Mouse (Mus musculus) ES-E14 (cell line): ENCODE data around the gene Lrrc73.

ENCODE experiments used
- CHD2 ChIP-seq: IDR thresholded peaks from 2 replicates; pipeline ENCODE4 v1.6.1; 2014; ENCODE audit warnings: mild to moderate bottlenecking, low read depth, low read length, inconsistent platforms
- MAFK ChIP-seq: IDR thresholded peaks from 2 replicates; pipeline ENCODE4 v1.6.1; 2014; ENCODE audit warnings: mild to moderate bottlenecking, low read depth, low read length, inconsistent platforms; ENCODE audit not compliant: insufficient read depth
- ZC3H11A ChIP-seq: IDR thresholded peaks from 2 replicates; pipeline ENCODE4 v1.6.1; 2012; ENCODE audit warnings: low read depth, mild to moderate bottlenecking, inconsistent platforms, low read length, borderline replicate concordance

DNA sequence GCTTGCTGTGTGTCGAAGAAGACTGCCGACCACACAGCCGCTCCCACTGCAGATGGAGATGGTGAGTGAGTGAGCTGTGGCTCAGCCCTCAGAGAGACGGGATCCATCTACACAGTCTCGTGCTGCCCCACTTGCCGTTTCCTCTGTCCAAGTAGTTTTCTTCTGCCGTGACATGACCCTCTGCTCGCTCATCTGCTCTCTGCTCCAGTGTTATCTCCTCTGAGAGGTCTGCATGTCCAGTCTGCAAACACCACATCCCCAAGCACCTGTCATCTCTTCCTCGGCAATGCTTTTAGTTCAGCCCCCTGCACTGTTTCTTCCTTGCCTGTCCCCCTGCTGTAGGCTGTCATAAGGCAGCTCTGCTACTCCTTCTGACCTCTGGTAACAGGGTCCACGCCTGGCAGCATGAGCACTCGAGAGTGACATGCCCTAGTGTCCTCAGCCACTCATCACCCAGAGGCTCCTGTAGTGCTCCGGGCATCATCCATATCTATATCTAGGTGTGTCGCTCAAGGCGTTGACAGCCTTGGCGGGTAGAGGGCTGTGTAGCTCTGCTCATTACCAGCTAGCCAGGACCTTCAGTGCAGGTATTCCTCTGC is 13.7 kb upstream of the Lrrc73 start:
- TF ChIP-seq MAFK = no peak
- TF ChIP-seq ZC3H11A = no peak
- TF ChIP-seq CHD2 = no peak
